Mouse (Mus musculus) layer of hippocampus, adult 9-10 months (tissue): ENCODE results near the gene Lrrc23.
A peak's percentile ranks its signal among the peaks of the same experiment; 100 is the strongest.
"Not testable (repeated sequence)": the region's sequence is repeated elsewhere in the genome, so short reads cannot be mapped to it uniquely, and the experiment has no call there.

ENCODE experiments used
- DNase-seq: peaks from one replicate; pipeline ENCODE4 v3.0.0; 2022; ENCODE audit warnings: low spot score

The Lrrc23 gene

DNA sequence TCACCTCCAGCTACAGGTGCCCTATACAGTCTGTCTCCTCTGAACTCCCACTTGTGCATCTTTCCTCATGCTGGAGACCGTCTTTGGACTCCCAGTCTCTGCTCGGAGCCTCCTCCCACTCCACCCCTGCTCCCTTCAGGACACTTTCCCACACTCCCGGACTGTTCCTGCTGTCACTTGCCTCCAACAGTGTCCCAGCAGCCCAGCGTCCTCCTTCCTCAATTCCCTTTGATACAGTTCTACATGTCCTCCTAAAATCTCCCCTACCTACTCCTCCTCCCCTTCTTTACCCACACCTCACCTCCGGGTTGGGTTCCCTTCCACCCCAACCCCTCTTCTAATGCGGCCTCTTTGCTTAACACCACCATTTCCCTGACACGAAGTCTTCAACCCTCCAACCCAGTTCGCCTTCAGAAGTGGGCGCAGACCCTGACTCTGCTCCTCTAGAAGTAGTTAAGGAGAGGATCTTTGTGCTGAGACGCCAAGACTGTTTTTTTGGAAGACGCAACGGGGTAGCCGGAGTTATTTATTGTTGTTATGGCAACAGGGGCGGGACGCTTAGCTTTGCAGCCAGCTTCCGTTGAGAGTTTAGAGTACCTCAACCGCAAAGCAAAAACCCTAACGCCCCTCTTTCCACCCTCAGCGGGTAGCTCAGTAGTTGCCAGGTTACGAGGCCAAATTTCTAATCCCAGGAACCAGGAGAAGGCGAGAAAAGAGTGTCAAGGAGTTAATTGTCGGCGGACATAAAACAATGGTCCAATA, at the start of gene Lrrc23:
TSS of gene Lrrc23 (minus strand) at position 506 of the 762 bp plus-strand sequence.
- no peak for DNase-seq

DNA sequence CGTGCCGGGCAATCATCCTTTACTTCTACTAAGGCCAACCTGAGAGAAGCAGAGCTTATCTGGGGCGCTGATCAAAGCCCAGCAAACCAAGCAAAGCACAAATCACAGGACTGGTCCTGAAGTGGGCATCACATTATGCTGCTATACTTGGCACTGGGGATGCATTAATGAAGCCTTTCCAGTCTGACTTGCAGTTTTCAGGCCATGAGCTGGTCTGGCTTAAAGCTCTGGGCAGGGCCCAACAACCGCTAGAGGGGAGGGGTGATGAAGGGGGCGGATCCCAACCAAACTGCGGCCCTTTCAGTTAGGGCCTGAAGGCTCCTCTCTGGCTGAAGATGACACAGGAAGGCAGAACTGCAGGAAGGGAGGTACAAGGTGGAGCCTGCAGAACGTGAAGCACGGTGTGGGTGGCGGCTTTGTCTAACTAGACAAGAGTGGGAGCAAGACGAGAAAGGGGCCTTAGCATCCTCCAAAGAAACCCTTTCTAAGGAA, 48.6 kb upstream of the Lrrc23 start:
- no peak for DNase-seq

DNA sequence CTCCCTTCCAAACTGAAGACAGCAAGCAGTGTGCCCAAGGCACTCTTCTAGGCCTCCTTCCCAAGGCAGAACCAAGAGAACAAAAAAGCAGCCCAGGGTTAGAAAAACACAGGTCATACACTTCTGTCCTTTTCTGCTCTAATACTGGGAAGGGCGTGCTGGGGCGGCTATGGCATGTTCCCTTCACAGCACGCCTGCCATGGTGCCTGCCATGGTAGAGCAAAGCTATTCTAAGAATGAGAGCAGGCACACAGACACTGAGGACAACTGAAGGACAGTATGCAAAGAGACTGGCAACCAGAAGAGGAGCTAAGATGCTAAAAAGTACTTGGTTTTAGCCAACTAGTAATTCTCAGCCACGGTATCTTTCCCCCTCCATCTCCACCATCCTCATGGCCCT, 42.5 kb upstream of the Lrrc23 start:
- DNase-seq: no peak

DNA sequence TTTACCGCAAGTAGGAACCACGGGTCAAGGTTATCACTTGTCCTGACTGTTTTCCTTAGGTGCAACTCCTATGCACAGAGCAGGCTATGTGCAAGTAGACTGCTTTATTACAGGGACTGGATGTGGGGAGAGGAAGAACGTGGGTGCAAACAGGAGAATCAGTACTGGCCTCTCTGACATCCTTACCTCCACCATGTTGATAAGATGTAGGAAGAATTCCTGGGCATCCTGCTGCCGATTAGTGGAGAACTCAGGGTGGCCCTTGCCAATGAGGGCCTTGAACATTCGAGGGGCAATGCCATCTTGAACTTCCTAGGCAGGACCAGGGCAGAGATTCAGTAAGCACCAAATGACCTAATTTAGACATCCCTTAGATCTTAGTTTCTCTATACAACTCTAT, 41.4 kb upstream of the Lrrc23 start:
- DNase-seq: no peak

DNA sequence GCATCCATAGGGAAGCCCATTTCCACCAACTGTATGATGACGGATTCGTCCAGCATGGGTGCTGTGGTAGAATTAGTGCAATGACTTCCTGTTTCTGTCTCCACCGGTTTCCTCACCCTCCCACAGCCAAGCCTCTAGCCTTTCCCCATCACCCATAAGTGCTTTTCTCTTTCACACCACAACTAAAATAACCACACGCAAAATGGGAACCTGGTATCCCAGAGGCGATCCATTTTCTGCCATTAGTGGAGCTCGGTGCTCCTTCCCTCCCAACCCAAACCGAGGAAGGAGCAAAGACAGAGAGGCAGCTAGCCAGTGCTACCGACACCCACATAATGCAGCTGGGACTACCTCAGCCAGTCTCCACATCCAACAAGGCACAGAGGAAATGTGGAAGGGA, 38.4 kb upstream of the Lrrc23 start:
- DNase-seq: no peak

DNA sequence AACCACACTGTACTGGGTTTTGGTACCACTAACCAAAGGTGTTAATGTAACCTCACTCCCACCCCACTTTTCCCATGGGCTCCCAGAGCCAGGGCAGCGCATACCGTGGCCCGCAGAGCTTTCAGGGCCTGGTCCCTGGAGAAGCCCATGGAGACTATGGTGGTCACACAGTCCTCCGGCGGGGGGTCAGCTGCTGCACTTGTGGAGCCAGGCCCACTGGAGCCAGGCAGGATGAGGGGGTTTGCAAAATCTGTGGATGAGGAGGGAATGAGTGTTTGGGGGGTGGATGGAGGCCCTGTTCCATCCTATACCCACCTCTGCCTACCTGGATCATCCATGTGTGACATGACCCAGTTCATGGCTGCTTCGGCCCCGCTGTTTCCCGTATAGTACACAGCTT, 38.0 kb upstream of the Lrrc23 start:
- DNase-seq: no peak

DNA sequence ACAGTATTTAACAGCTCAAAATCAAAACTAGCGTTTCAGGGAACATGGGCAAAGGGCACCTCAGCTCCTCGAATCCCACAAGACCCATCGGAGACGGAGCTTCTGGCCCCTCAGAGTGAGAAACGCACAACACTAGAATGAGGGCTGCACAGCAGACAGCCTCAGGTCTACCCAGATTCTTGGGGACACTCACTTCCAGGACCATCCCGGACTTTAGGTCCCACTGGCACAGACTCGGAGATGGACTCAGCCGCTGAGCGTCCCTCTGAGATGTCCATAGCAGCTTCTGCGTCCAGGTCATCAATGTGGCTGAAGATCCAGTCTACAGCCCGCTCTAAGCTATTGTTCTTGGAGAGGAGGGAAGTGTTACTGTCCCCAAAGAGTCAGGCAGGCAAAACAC, 37.6 kb upstream of the Lrrc23 start:
- no peak for DNase-seq

DNA sequence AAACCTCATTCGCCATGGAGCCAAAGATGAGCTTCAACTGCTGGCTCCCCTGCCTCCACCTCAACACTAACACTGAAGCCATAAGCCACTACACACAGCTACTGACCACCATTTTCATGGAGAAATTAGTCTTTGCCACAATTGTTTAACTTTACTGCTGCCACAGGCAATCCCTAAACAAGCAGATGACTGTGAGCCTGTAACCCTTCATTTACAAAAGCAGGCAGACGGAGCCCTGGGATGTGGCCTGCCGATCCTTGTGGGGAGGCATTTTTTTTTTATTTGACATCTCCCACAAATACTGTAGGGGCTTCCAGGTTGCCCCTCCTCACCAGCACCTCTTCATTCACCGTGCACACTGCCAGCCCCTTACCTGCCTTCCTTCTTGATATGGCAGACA, 37.1 kb upstream of the Lrrc23 start:
- no peak for DNase-seq

DNA sequence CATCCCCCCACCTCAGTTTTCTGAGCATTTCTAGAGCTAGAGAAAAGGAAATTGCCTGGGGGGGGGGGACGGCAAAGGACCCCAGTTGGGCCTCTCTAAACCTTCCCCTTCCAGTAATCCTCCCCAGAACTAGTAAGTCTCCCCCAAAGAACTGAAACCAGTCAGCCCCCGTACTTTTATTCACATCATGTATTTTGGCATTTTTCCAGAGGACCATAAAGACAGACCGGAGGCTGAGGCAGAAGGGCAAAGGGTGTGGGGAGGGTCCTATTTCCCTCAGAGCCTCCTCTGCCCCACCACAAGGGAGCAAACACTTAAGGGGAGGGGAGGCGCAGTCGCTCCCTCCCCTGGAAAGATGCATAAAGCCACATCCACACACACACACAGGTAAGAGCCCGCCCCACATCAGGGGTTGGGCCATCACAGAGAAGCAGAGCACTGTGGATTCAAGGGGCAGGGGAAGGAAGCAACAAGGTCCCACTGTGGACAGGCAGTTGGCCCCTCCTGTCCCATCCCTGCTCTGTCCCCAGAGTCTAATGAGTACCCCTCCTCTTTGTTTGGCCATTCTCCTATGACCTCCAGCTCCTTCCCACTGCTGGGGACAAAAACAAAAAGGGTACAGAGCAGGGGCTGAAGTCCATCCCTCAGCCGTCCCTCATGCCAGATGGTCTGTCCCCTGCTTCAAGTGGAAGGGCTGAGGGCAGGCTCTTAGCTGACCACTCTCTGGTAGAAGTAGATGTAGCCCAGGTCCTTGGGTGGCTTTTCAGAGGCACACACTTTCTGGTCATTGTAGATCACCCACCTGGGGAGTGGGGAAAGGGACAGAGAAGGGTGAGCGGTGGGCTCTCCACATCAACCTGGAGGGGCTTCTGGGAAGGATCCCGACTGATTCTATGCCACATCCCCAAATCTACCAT, 35.6 kb upstream of the Lrrc23 start:
- DNase-seq: no peak

DNA sequence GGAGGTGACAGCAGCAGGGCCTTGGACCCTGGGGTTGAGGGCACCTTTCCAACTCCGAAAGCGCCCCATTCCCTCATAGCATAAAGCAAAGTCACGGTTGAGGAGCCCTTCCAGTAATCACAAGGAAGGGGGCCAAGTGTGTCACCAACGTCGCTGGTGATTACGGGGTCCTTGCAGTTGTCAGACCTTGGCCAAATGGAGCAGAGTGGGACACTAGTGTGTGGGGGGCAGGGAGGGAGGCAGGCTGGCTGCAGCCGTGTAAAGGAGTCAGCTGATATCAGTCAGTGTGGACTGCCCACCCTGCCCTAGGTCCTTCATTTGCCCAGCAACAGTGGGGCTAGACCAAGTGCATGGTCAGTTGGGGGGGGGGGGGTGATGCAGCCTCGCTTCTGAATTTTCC, 34.9 kb upstream of the Lrrc23 start:
- no peak for DNase-seq

DNA sequence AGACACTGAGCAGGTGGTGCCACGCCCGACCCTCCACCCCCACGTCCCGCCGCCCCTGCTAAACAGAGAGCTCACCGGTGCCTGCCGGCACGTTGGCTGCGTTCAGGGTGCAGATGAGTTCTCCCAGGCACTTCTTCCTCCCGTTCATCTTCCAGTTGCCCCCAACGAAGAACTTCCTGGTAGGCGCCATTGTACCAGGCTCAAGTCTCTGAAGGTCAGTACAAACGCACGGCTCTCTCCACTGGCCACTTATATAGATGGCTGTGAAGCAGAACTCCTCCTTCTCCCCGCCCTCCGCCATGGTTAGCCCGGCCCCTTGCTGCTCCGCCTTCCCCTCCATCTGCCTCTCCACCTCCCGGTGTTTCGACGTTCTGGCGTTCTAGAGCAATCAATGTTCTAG, 34.4 kb upstream of the Lrrc23 start, which contains the start of gene Tpi1:
TSS of gene Tpi1 (minus strand) at position 364 of the 400 bp plus-strand sequence.
- peak; percentile 80 for DNase-seq

DNA sequence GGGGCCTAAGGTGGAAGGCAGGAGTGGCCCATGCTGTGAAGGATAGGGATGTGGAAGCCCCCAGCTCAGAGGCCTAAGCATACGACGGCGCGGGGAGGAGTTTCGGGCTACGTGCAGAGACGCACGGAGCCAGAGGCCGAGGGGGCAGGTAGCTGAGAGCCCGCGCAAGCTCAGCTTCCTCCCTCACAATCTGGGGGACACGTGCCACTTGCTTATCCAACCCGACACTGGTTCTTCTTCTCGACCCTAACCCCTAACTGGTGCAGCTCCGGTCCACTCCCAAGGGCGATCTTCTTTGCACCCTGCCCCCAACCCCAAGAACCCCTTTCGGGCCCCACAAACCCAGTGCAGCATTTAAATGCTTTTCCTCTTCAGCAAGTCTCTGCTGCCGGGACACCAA, 34.0 kb upstream of the Lrrc23 start:
- no peak for DNase-seq

DNA sequence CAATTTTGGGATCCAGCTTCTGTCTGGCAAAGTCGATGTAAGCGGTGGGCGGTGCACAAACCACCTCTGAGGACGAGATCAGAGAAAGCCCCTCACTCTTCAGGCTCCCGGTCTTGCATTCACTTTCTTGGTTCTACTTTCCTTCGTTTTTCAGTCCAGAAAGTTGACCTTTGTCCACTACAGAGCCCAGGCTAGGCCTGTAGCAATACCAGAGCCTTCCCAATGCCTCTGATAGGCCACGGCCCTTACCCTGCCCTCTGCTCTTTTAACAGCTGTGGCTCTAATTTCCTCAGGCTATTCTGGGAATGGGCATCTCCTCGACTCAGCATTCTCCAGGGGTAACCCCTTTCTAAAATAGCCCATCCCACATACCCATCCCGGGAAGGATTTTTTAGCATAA, 33.3 kb upstream of the Lrrc23 start:
- no peak for DNase-seq

DNA sequence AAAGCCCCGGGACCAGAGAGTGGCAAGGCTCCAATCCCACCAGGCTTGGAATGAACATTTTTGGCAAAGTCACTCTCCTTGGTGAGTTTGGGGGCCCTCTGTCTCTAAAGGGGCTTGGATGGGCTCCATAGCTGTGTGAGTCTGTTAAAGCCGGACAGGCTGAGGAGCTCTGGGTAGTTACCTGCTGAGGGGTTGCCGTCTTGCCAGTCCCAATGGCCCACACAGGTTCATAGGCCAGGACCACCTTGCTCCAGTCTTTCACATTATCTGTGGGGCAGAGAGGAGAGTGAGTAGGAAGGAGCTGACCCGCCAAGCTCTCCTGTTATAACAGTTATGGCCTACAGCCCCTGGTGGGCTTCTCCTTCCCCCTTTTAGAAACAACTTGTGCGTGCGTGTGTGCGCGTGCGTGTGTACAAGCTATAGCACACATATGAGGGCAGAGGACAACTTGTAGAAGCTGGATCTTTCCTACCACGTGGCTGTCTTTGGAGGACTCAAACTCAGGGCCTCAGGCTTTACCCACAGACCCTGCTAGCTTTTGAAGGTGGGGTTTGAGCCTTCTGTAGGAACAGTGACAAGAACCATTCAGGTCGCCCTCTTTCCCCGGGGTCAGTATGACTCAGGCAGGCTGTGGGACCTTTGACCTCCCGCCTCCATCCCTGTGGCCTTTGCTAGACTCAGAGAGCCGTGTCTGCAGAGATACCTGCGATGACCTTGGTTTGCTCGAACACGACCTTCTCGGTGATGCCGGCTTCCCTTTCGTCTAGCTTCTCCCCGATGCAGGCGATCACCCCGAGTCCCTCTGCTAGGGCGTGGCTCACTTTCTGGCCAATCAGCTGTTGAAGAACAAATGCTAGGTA, 32.4 kb upstream of the Lrrc23 start:
- DNase-seq: no peak

DNA sequence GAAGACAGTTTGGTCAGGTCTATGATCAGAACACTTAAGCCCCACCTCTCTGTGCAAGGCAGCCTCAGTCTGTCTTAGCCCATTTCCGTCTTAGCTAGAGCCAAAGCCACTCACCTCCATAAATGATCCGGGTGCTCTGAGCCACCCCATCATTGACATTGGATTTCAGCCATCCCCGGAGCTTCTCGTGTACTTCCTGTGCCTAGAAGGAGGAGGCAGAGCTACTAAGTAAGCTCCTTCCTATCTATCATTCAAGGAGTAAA, 31.8 kb upstream of the Lrrc23 start:
- DNase-seq: no peak

DNA sequence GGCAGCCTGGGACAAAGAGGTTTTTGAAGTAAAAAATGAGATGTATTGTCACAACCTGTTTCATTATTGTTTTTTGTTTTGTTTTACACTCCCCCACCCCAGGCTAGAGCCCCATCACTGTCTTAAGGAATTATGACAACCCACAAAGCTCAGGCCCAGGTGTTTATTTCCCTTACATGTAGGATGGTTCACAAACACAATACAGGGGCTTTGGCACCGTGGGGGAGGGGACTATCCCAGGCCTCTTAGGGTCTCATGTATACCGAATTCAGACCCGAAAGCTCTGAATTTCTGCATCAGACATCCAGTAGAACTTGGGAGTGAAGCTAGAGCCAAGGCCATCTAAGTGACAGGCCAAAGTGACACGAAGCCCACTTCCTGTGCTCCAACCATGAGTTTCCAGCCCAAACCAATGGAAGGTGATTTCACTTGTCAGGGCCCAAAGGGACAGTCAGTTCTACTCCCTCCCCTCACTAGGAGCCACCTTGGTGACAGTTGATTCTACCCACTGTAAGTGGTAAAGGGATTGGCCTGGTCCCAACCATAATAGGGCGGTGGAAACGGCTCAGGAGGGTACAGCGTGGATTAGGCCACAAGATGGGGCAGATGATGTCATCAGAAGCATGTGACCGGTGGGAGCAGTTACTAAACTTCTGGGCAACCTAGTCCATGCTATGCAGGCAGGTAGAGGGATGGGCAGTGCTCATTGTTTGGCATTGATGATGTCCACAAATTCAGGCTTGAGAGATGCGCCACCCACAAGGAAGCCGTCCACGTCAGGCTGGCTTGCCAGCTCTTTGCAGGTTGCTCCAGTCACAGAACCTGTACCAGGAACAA, 31.3 kb upstream of the Lrrc23 start:
- DNase-seq: not testable (repeated sequence)

DNA sequence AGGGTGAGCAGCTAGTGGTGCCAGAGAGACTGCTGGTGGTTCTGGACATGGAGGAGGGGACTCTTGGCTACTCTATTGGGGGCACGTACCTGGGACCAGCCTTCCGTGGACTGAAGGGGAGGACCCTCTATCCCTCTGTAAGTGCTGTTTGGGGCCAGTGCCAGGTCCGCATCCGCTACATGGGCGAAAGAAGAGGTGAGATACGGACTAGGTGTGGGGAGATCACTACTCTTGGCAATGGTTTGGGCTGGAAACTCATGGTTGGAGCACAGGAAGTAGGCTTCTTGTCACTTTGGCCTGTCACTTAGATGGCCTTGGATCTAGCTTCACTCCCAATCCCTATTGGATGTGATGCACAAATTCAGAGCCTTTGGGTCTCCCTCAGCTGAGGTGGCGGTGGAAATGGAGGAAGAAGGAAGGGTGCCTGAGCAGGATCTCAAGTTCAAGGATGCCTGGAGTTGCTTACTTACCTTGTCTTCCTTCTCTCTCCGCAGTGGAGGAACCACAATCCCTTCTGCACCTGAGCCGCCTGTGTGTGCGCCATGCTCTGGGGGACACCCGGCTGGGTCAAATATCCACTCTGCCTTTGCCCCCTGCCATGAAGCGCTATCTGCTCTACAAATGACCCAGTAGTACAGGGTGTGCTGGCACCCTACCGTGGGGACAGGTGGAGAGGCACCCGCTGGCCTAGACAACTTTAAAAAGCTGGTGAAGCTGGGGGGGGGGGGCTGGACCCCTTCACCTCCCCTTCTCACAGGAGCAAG, 30.4 kb upstream of the Lrrc23 start:
- DNase-seq: no peak

DNA sequence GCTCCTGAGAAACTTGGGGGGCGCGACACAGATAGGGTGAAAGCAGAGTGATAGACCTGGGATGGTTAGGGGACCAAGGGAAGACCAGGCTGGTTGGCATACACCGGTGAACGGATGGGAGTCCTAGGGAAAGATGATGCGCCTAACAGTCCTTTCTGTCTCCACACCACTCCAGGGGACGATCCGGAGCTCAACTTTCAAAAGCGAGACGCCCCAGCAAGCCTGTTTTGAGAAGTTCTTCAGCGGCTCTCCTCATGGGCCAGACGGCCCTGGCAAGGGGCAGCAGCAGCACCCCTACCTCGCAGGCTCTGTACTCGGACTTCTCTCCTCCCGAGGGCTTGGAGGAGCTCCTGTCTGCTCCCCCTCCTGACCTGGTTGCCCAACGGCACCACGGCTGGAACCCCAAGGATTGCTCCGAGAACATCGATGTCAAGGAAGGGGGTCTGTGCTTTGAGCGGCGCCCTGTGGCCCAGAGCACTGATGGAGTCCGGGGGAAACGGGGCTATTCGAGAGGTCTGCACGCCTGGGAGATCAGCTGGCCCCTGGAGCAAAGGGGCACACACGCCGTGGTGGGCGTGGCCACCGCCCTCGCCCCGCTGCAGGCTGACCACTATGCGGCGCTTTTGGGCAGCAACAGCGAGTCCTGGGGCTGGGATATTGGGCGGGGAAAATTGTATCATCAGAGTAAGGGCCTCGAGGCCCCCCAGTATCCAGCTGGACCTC, 29.7 kb upstream of the Lrrc23 start:
- no peak for DNase-seq

DNA sequence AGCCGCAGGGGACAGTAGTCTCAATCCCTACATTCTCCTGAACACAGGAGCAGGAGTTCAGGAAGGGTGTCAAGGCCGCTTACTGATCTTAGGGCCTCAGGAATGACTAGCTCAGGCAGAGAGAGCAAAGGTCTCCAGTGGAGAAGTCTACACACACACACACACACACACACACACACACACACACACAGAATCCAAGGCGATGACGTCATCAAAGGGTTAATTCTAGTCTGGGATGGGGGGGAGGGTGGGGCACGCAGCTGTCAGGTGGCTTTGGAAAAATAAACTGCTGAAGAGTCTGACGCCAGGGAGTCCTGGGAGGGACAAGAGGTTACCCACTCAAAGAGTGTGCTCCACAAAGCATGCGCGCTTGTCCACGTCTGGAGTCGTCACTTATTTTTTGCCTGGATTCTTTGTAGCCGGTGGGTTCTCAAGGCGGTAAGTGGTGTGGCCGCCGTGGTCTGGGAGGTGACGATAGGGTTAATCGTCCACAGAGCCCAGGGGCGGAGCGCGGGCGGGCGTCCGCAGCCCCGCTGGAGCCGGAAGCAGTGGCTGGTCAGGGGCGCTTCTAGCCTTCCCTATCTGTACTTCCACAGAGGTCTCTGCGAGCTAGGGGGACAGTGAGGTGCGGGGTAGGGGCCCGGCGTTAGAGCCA, 29.0 kb upstream of the Lrrc23 start, which contains the start of gene Spsb2:
TSS of gene Spsb2 (plus strand) at position 304 of the 655 bp plus-strand sequence.
- no peak for DNase-seq
